Mouse (Mus musculus): Measurements from ENCODE around the gene Sarnp.

DNA sequence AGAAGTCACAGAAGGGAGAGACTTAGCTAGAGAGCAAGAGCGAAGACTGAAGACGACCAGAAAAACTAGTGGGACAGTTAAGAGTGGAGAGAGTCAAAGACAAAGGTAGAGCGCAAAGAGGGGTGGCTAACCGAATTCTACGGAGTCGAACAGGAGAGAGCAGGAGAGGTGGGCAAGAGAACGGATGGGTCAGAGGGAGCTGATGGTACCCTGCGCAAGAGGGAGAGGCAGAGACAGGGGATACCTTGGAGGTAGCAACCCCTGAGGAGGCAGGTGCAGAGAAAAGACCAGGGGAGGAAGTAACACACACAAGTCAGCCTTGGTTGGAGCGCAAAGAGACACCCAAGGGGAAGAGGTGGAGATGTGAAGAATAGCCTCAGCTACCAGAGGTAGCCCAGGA, 75.1 kb downstream of the Sarnp start:
- TF ChIP-seq CTCF (IDR thresholded peaks at IDR 0.05; ENCODE audit: control insufficient read depth, insufficient read depth, low read length): no peak
- TF ChIP-seq POLR2A (IDR thresholded peaks at IDR 0.05; ENCODE audit: borderline replicate concordance, control insufficient read depth, low read depth, low read length): no peak

Measured in bone marrow, adult 2 months (tissue).